Mouse (Mus musculus): ENCODE results near the gene Dock3.

DNA sequence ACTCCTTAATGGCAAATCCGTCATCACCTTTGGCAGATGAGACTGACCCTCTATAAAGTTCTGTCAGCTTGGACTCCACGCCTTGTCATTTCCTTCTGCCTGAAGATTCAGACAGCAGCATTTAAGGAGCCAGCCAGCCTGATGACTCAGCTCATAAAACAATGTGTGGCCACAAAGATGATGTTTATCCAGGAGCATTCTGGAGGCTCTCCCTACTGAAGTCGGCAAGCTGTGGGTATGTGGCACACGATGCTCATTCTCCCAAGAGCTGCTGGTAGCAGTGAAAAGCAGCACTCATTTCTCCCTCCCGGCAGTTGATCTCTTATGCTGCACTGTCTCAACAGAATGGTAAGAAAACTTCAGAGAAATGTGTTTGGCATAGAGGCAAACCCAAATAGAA, 3.6 kb upstream of the Dock3 start:
- TF ChIP-seq CTCF (IDR thresholded peaks at IDR 0.05) (no peak), POLR2A (IDR thresholded peaks at IDR 0.05; ENCODE audit: insufficient read depth, low read depth, low read length) (no peak), EP300 (IDR thresholded peaks at IDR 0.05; ENCODE audit: insufficient read depth, low read depth, low read length) (no peak)

Data from heart, adult 2 months (tissue).